Mouse (Mus musculus) stomach, embryonic 14.5 days (tissue): ENCODE results near the gene Tnfsf8. TPM values are rescaled to one million over a fixed set of nuclear protein-coding genes. Genes with fewer than 3 reads are reported as not detected.

Experiments
- polyA plus RNA-seq: library from polyadenylated mRNA; unstranded; fragments of >200 nt; fragmentation: Nextera tagmentation; extraction: Ambion mirVana; gene quantifications from 2 replicates; pipeline ENCODE4 v1.2.1, GENCODE M21; 2014

The Tnfsf8 gene
- polyA plus RNA-seq, 1 experiment from 2014 or later, result not detected

Other genes starting within 250 kb of the Tnfsf8 start
- gene Tex48, start 238.9 kb downstream of the Tnfsf8 start, polyA plus RNA-seq, result not detected in 2 replicates
- not detected in 2 replicates for gene Gm11214, start 198.0 kb downstream of the Tnfsf8 start, polyA plus RNA-seq
- 0.14 TPM in 1 of 2 replicates, not detected in the other for gene Tnfsf15, start 116.2 kb downstream of the Tnfsf8 start, polyA plus RNA-seq
- 12.3 and 14.3 TPM in 2 replicates for gene Tnc, start 185.7 kb upstream of the Tnfsf8 start, polyA plus RNA-seq